Comparison of ENCODE assay signal across 8 mouse cellular contexts in genomic region chr11:49634101-49634500, GRCm38 (mm10). TPM values are rescaled to one million over a fixed set of nuclear protein-coding genes. Genes with fewer than 3 reads are reported as not detected.
A peak's percentile ranks its signal among the peaks of the same experiment; 100 is the strongest.
DNase-seq lines count a peak whose midpoint lies in the region; ATAC-seq and TF ChIP-seq lines count a peak whose summit lies in the region.

No protein-coding gene starts in this region.

- WGBS in heart, embryonic 15.5 days: 22% methylated on average over 22 of the region's 22 CpGs
- 10% methylated on average over 22 of the region's 22 CpGs for WGBS in hindbrain, embryonic 10.5 days
- 38% methylated on average over 22 of the region's 22 CpGs for WGBS in liver, postnatal 0 days (ENCODE audit: insufficient replicate concordance)

- H3K9me3 ChIP-seq in heart, embryonic 15.5 days (replicated peaks): no peaks in the 10 kb centered on the region
- no peaks in the 10 kb centered on the region for H3K9me3 ChIP-seq in hindbrain, embryonic 10.5 days
- H3K9me3 ChIP-seq in liver, postnatal 0 days (ENCODE audit: low read length): no peaks in the 10 kb centered on the region

- H3K9ac ChIP-seq in heart, embryonic 15.5 days: no peak overlapping the region
- no peak overlapping the region for H3K9ac ChIP-seq in liver, postnatal 0 days (replicated peaks)

- H3K4me1 ChIP-seq in heart, embryonic 15.5 days (replicated peaks): peaks cover 22% of the 10 kb centered on the region
- H3K4me1 ChIP-seq in hindbrain, embryonic 10.5 days (replicated peaks): peaks cover 23% of the 10 kb centered on the region
- H3K4me1 ChIP-seq in liver, postnatal 0 days (ENCODE audit: insufficient read depth): peaks cover 5% of the 10 kb centered on the region; the same call in 1 of the 2 replicates

- ATAC-seq in heart, embryonic 15.5 days (replicated peaks; ENCODE audit: insufficient number of reproducible peaks, insufficient read depth, low FRiP score, low read depth): no peak
- no peak for ATAC-seq in liver, postnatal 0 days
- ATAC-seq in erythroid progenitor cell, adult 5-6 weeks (replicated peaks; ENCODE audit: low FRiP score, poor library complexity, severe bottlenecking): no peak

- H3K36me3 ChIP-seq in heart, embryonic 15.5 days: no peaks in the 10 kb centered on the region
- H3K36me3 ChIP-seq in hindbrain, embryonic 10.5 days: no peaks in the 10 kb centered on the region
- H3K36me3 ChIP-seq in liver, postnatal 0 days (replicated peaks; ENCODE audit: insufficient read depth, low read length): no peaks in the 10 kb centered on the region

- no peak for TF ChIP-seq CTCF in liver, postnatal 0 days (IDR thresholded peaks at IDR 0.05; ENCODE audit: low read depth)

- H3K27me3 ChIP-seq in heart, embryonic 15.5 days: peaks cover 54% of the 10 kb centered on the region
- H3K27me3 ChIP-seq in hindbrain, embryonic 10.5 days (ENCODE audit: insufficient read depth, poor library complexity, severe bottlenecking): peaks cover 70% of the 10 kb centered on the region
- peaks cover 22% of the 10 kb centered on the region for H3K27me3 ChIP-seq in liver, postnatal 0 days (ENCODE audit: insufficient read depth, low read length)

- no peak for DNase-seq in heart, postnatal 14 days
- peak; percentile 43 for DNase-seq in ES-CJ7 (ENCODE audit: low read depth, low spot score)
- no peak for DNase-seq in hindbrain, embryonic 10.5 days (ENCODE audit: low spot score)
- no peak for DNase-seq in liver, postnatal 0 days
- DNase-seq in embryo, embryonic 10 days (ENCODE audit: low spot score): no peak
- DNase-seq in cerebellum, postnatal 36 days: no peak

- TF ChIP-seq EP300 in liver, postnatal 0 days (IDR thresholded peaks at IDR 0.05; ENCODE audit: low read depth): no peak

- peak overlapping the region; percentile 24 for H3K4me3 ChIP-seq in heart, embryonic 15.5 days
- peak overlapping the region; percentile 34 for H3K4me3 ChIP-seq in hindbrain, embryonic 10.5 days
- H3K4me3 ChIP-seq in liver, postnatal 0 days (ENCODE audit: low read depth, low read length): no peak overlapping the region; the same call in 1 of the 2 replicates

- H3K27ac ChIP-seq in heart, embryonic 15.5 days: no peak overlapping the region
- no peak overlapping the region for H3K27ac ChIP-seq in hindbrain, embryonic 10.5 days
- H3K27ac ChIP-seq in liver, postnatal 0 days (ENCODE audit: low read depth): no peak overlapping the region

- intact Hi-C loops in heart, postnatal 14 days (cut with DNase I): no loop called here

- H3K4me2 ChIP-seq in heart, embryonic 15.5 days: peak overlapping the region; percentile 52
- H3K4me2 ChIP-seq in liver, postnatal 0 days (ENCODE audit: low read depth, low read length): peak overlapping the region; percentile 48

RNA-seq across cellular contexts. Expression of gene Flt4, which starts 25.0 kb away (rescaled TPM):
- polyA plus RNA-seq in heart, embryonic 15.5 days (2015; fragmentation: Nextera tagmentation; extraction: Ambion mirVana): 6.1 and 7.8 TPM in 2 replicates
- 10 to 100 TPM; 11.1 to 11.6 TPM for total RNA-seq in heart, postnatal 14 days (2021)
- polyA plus RNA-seq in hindbrain, embryonic 10.5 days (2016; fragmentation: Nextera tagmentation; extraction: Ambion mirVana): 4.3 and 5.4 TPM in 2 replicates
- polyA plus RNA-seq in liver, postnatal 0 days (2015; fragmentation: Nextera tagmentation; extraction: Ambion mirVana): 4.3 and 4.9 TPM in 2 replicates
- total RNA-seq in erythroid progenitor cell, adult 5-6 weeks (2015; ENCODE audit: low replicate concordance): 0.36 TPM in 1 of 2 replicates, not detected in the other
- not detected in 2 replicates for total RNA-seq in erythroid progenitor cell, adult 5-6 weeks (2017; ENCODE audit: low replicate concordance)

RNA-seq across cellular contexts. Expression of gene Scgb3a1, which starts 29.3 kb away (rescaled TPM):
- polyA plus RNA-seq in heart, embryonic 15.5 days (2015; fragmentation: Nextera tagmentation; extraction: Ambion mirVana): 0.53 and 0.76 TPM in 2 replicates
- total RNA-seq in heart, postnatal 14 days (2021): 10 to 100 TPM in 1 of 2 experiments, not detected in 1; 58.2 TPM
- not detected in 2 replicates for polyA plus RNA-seq in hindbrain, embryonic 10.5 days (2016; fragmentation: Nextera tagmentation; extraction: Ambion mirVana)
- 0.25 and 0.33 TPM in 2 replicates for polyA plus RNA-seq in liver, postnatal 0 days (2015; fragmentation: Nextera tagmentation; extraction: Ambion mirVana)
- not detected in 2 replicates for total RNA-seq in erythroid progenitor cell, adult 5-6 weeks (2015; ENCODE audit: low replicate concordance)
- total RNA-seq in erythroid progenitor cell, adult 5-6 weeks (2017; ENCODE audit: low replicate concordance): not detected in 2 replicates
